Mouse (Mus musculus) right cerebral cortex, postnatal 4 days (tissue): ENCODE measurements at regions not wholly inside any gene's neighbourhood (a gene's known extent, or its start where the extent isn't known, plus 50 kb on each side); places are given as distances from the start of the nearest gene placed in this dataset.

Experiments
- DNase-seq: peaks from one replicate; pipeline ENCODE4 v3.0.0-alpha.2; 2022

DNA sequence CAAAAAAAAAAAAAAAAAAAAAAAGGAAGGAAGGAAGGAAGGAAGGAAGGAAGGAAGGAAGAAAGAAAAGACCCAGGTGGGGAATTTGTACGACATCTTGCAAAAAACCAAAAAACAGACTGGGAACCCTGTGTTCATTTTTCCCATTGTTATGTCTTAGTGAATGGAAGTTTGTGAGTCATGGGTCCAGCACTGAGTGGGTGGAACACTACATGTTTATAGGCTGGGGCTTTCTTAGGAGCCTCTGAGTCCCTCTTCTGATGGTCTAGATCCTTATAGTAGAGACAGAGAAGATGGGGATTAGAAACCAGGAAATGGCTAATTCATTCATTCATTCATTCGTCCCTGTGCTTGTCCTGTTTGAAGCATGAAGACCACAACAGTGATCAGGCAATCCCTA lies 105.5 kb downstream of the Tpra1 start:
- no peak for DNase-seq

GRCm38 (mm10) chr6:89008614-89009171 lies 106.6 kb downstream of the Tpra1 start:
- peak; percentile 20 for DNase-seq

GRCm38 (mm10) chr6:89012998-89013689 lies 111.1 kb downstream of the Tpra1 start:
- peak; percentile 43 for DNase-seq

DNA sequence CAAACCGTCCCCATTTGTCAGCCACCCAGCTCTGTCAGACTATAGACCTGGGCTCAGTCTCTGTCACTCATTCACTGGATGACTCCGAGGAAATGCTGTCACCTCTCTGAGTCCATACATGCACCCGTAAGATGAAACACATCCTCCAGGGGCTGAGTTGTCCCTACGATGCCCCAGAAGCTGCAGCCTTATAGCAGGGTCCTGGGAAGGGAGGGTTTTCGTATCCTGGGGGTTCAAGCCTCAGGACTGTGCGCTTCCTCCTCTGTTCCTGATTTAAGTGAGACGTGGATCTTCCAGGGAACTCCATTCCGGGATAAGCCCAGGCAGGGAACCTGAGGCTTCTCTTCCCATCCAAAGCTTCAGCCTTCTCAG lies 111.6 kb downstream of the Tpra1 start:
- no peak for DNase-seq

GRCm38 (mm10) chr6:89024101-89024650 lies 122.1 kb downstream of the Tpra1 start:
- DNase-seq = peak; percentile 48

GRCm38 (mm10) chr6:89033433-89034298 lies 131.6 kb downstream of the Tpra1 start:
- DNase-seq = no peak

DNA sequence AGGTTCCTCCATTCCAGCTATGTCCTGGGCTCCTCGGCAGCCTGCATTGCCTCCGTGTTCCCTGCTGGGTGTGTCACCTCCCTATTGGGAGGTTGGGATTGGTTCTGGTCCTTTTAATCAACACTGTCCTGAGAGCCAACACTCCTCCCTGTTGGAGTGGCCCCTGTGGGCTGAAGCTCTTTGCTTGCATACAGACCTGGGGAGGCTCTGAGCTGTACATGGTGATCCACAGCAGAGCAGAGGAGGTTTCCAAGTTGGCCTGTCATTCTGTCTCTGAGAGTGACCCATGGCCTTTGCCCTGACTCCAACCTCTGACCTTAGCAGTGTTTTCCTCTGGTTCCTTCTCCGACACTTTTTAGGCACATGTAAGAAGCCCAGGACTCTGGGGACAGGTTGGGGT lies 132.4 kb downstream of the Tpra1 start:
- DNase-seq = no peak

- peak; percentile 67 for DNase-seq
These were observed 133.2 kb downstream of the Tpra1 start for GRCm38 (mm10) chr6:89035061-89035835.

DNA sequence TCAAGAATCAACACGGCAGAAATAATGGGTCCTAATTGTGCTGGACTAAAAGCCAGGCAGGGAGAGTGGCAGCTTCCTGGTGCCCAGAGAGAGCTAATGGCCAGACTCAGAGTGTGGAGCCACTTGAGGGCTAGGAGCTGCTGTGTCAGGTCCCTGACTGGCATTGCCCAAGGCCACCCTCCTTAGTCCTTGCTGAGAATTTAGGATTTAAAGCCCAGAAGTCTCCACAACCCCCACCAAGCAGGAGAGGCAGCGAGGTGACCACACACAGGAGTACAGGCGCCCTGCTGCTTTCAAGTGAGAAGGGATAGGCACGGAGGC lies 133.7 kb downstream of the Tpra1 start:
- no peak for DNase-seq

- no peak for DNase-seq
These were observed 135.3 kb downstream of the Tpra1 start for GRCm38 (mm10) chr6:89037392-89037791.

DNA sequence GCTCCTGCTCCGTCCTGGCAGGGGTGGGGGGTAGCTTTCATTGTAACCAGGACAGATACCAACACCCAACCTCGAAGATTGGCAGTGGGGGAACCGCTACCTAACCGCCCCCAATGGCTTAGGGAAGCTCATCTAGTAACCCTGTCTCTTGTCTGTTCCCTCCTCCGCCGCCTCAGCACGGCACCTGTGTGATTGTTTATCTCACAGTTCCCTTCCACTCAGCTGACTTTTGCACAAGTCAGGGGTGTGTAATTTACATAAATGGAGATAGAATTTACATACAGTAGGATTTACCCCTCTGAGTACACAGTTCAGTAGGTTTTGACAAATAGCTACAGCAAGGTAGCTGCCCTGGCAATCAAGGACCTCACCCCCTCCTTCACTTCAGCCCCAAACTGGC lies 135.8 kb downstream of the Tpra1 start:
- no peak for DNase-seq

GRCm38 (mm10) chr6:89040919-89041318 lies 138.9 kb downstream of the Tpra1 start:
- DNase-seq = no peak

- no peak for DNase-seq
These were observed 140.6 kb downstream of the Tpra1 start for GRCm38 (mm10) chr6:89042478-89043239.

GRCm38 (mm10) chr6:89045436-89045966 lies 143.4 kb downstream of the Tpra1 start:
- DNase-seq = no peak

DNA sequence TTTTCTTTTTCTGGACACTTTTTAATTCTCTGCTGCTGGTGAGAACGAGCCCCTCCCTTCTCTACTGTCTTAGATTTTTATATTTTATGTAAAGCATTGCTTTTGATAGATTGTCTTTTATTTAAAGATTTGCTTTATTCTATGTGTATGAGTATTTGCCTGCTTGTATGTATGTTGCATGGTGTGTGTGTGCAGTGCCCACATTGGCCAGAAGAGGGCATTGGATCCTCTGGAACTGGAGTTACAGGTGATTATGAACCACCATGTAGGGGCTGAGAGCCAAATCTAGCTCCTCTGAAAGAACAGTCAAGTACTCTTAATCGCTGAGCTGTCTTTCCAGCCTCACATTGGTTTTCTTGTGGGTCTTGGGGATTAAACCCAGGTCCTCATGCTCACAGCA lies 144.4 kb downstream of the Tpra1 start:
- peak; percentile 54 for DNase-seq

GRCm38 (mm10) chr6:89047629-89048332 lies 145.7 kb downstream of the Tpra1 start:
- no peak for DNase-seq

DNA sequence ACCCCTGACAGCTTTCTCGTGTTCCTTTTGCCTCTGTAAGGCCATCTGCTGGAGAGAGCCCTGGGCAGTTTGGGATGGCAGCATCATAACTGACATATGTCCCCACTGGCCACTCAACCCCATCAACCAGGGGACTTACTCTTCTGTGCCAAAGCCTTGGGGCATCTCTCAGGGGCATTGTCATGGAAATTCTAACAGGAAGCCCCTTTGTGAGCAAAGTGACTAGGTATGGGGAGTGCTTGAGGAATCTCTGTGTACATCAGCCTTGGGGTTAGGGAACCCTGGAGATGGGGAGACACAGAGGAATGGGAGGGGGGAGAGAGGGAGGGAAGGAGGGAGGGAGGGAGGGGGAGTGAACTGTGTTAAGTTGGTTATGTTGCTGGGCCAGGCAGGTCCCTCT lies 147.2 kb downstream of the Tpra1 start:
- no peak for DNase-seq

GRCm38 (mm10) chr6:89050575-89051270 lies 148.7 kb downstream of the Tpra1 start:
- no peak for DNase-seq

DNA sequence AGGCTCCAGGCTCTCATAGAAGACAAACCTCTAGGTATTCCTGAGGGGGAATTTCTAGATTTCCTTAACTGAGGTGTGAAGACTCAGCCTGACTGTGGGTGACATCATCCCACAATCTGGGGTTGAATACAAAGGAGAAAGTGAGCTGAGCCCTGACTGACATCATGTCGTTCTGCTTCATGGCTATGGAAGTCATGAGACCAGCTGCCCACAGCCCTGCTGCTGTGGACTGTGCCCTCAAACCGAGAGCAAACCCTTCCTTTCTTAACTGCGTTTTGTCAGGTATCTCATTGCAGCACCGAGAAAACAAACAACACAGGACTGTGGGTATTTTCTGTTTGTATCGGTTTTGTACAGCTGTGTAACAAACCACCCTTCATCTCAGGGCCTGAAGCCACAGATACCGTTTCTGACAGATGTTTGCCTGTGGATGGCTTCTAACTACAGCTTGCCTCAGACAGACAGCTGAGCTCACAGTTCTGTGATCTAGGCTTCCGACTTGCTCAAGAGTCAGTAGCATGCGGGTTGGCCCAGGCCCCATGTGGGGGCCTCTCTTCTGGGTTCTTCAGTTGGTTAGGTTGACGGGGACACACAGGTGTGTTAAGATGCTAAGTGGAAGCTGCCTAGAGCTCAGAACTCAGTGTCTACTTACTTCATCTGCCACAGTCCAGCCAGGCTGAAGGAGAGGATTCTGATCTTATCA lies 150.9 kb downstream of the Tpra1 start:
- DNase-seq = no peak

- DNase-seq = no peak
These were observed 152.0 kb downstream of the Tpra1 start for GRCm38 (mm10) chr6:89054060-89054459.
